Mouse (Mus musculus): Measurements from ENCODE around the gene Mbd3. TPM values are rescaled to one million over a fixed set of nuclear protein-coding genes. Genes with fewer than 3 reads are reported as not detected.
A peak's percentile ranks its signal among the peaks of the same experiment; 100 is the strongest.

Gene Mbd3
- total and polyA plus RNA-seq, 2 experiments from 2014 or later, result 30.4 to 157 TPM

- no peak for TF ChIP-seq CTCF (IDR thresholded peaks at IDR 0.05)
- WGBS, result 92% methylated on average over 10 of the region's 10 CpGs
- ATAC-seq (ENCODE audit: low FRiP score), result no peak
- Histone ChIP-seq H3K27me3 (ENCODE audit: insufficient read depth, low read length) (no peaks in the 10 kb centered on the region), H3K4me1 (ENCODE audit: insufficient read depth, low read length) (no peaks in the 10 kb centered on the region; the same call in 1 of the 2 replicates), H3K4me3 (ENCODE audit: low read depth, low read length) (no peak overlapping the region), H3K36me3 (ENCODE audit: insufficient read depth, low read length) (peaks cover 80% of the 10 kb centered on the region), H3K9me3 (ENCODE audit: low read length) (no peaks in the 10 kb centered on the region), H3K9ac (replicated peaks; ENCODE audit: low read length, poor library complexity, severe bottlenecking) (no peak overlapping the region), H3K27ac (ENCODE audit: low read depth, low read length) (no peak overlapping the region), H3K4me2 (ENCODE audit: low read depth, low read length, poor library complexity, severe bottlenecking) (no peak overlapping the region)
- DNase-seq (ENCODE audit: low spot score), result no peak
These were observed 18.0 kb upstream of the Mbd3 start for GRCm38 (mm10) chr10:80417371-80417770.

DNA sequence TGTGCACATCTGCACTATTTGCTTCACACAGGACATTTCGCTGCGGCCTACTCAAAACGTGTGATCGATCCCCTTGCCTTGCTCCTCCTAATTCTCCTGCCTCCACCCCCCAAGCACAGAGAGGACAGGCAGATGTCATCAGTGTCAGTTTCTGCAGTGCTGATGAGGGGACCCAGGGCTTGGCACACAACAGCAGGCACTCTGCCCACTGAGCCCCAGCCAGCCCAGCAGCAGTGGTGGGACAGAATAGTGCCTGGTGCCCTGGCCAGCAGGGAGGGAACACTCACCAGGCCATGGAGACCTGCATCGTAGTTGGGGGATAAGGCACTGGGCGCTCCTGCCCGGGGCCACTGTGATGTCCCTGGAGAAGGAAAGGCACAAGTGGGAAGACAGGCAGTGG is 16.2 kb upstream of the Mbd3 start:
- DNase-seq (ENCODE audit: low spot score), result no peak
- WGBS, result 90% methylated on average over 7 of the region's 7 CpGs
- no peaks in the 10 kb centered on the region for H3K27me3 ChIP-seq (ENCODE audit: insufficient read depth, low read length)
- peaks cover 91% of the 10 kb centered on the region for H3K36me3 ChIP-seq (ENCODE audit: insufficient read depth, low read length)
- H3K9me3 ChIP-seq (ENCODE audit: low read length), result no peaks in the 10 kb centered on the region
- no peak for ATAC-seq (ENCODE audit: low FRiP score)
- no peaks in the 10 kb centered on the region for H3K4me1 ChIP-seq (ENCODE audit: insufficient read depth, low read length)
- no peak for TF ChIP-seq CTCF (IDR thresholded peaks at IDR 0.05)
- H3K4me2 ChIP-seq (ENCODE audit: low read depth, low read length, poor library complexity, severe bottlenecking), result no peak overlapping the region
- H3K9ac ChIP-seq (replicated peaks; ENCODE audit: low read length, poor library complexity, severe bottlenecking), result no peak overlapping the region
- H3K4me3 ChIP-seq (ENCODE audit: low read depth, low read length), result no peak overlapping the region
- no peak overlapping the region for H3K27ac ChIP-seq (ENCODE audit: low read depth, low read length)

- Histone ChIP-seq H3K4me3 (ENCODE audit: low read depth, low read length) (no peak overlapping the region), H3K9ac (replicated peaks; ENCODE audit: low read length, poor library complexity, severe bottlenecking) (no peak overlapping the region), H3K9me3 (ENCODE audit: low read length) (no peaks in the 10 kb centered on the region), H3K4me2 (ENCODE audit: low read depth, low read length, poor library complexity, severe bottlenecking) (no peak overlapping the region), H3K27ac (ENCODE audit: low read depth, low read length) (0 out of 2 replicates have a peak overlapping the region, but pooled peaks have one; percentile 43), H3K4me1 (ENCODE audit: insufficient read depth, low read length) (no peaks in the 10 kb centered on the region), H3K27me3 (ENCODE audit: insufficient read depth, low read length) (no peaks in the 10 kb centered on the region), H3K36me3 (ENCODE audit: insufficient read depth, low read length) (peaks cover 72% of the 10 kb centered on the region)
- DNase-seq (ENCODE audit: low spot score), result peak; percentile 88
- 75% methylated on average over 43 of the region's 44 CpGs for WGBS
- TF ChIP-seq CTCF (IDR thresholded peaks at IDR 0.05), result no peak
- ATAC-seq (ENCODE audit: low FRiP score), result peak; percentile 44
These were observed 13.5 kb upstream of the Mbd3 start for GRCm38 (mm10) chr10:80412656-80413541.

DNA sequence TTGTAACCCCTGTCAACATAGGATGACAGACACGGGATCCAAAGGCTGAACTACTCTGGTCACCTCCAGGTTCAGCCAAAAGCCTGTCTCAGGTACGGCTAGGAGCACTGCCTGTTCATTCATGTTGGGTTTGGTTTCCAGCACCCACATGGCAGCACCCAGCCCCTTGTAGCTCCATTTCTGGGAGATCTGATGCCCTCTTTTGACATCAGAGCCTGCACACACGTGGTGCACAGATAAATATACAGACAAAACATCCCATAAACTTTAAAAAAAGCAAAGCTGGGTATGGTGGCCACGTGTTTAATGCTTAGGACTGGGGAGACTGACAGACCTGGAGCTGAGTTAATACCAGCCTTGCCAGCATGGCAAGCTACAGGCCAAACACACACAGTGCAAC is 8.6 kb upstream of the Mbd3 start:
- Histone ChIP-seq H3K27ac (ENCODE audit: low read depth, low read length) (no peak overlapping the region; the same call in 1 of the 2 replicates), H3K36me3 (ENCODE audit: insufficient read depth, low read length) (peaks cover 44% of the 10 kb centered on the region), H3K9ac (replicated peaks; ENCODE audit: low read length, poor library complexity, severe bottlenecking) (no peak overlapping the region), H3K27me3 (ENCODE audit: insufficient read depth, low read length) (no peaks in the 10 kb centered on the region), H3K9me3 (ENCODE audit: low read length) (no peaks in the 10 kb centered on the region), H3K4me1 (ENCODE audit: insufficient read depth, low read length) (peaks cover 11% of the 10 kb centered on the region), H3K4me3 (ENCODE audit: low read depth, low read length) (no peak overlapping the region), H3K4me2 (ENCODE audit: low read depth, low read length, poor library complexity, severe bottlenecking) (no peak overlapping the region)
- ATAC-seq (ENCODE audit: low FRiP score) (no peak), DNase-seq (ENCODE audit: low spot score) (no peak)
- WGBS, result 51% methylated on average over 4 of the region's 4 CpGs
- no peak for TF ChIP-seq CTCF (IDR thresholded peaks at IDR 0.05)

DNA sequence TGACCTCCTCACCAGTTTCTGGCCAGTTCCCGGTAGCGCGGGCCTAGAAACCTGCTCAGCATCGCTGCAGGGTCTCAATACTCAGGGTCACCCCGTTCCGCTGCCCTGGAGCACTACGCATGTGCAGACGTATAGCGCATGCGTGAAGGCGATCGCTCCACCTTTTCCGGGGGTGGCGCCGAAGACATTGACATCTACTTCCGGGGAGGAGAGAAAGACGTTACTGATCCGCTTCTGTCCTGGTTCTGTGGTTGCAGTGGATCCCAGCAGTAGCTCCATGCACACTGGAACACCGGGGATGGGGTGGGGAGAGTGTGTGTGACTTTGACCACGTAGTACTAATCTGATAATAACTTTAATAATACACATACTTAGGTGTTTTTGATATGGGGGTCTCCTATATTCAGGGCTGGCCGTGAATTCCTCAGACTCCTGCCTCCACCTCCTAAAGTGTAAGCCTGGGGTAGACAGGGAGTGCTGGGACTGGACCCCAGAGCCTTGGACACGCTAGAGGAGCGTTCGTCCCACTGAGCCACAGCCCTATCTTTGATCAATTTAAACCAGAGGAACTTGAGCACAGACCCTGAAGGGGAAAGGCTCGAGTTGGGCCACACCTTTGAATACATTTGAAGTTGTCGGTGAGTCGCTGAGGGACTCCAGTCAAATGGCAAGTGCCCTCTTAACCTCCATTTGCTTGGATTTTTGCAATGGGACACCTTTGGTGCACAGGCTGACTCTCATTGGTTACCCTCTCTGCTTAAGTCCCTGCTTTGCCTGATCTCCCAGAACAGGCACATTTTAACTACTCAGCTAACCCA is 7.5 kb upstream of the Mbd3 start, which contains the start of gene Uqcr11:
Gene Uqcr11, minus strand, starts transcription at position 147 of the 818 bp plus-strand sequence.
- TF ChIP-seq CTCF (IDR thresholded peaks at IDR 0.05), result no peak
- H3K4me2 ChIP-seq (ENCODE audit: low read depth, low read length, poor library complexity, severe bottlenecking), result peak within 1 kb of the TSS; percentile 94
- ATAC-seq (ENCODE audit: low FRiP score), result peak; percentile 83
- peak within 1 kb of the TSS; percentile 84 for H3K4me3 ChIP-seq (ENCODE audit: low read depth, low read length)
- no peaks in the 10 kb centered on the region for H3K9me3 ChIP-seq (ENCODE audit: low read length)
- WGBS, result 2% methylated on average over 27 of the region's 27 CpGs
- peak within 1 kb of the TSS; percentile 90 for H3K9ac ChIP-seq (replicated peaks; ENCODE audit: low read length, poor library complexity, severe bottlenecking)
- DNase-seq (ENCODE audit: low spot score), result peak; percentile 97
- H3K4me1 ChIP-seq (ENCODE audit: insufficient read depth, low read length), result peaks cover 11% of the 10 kb centered on the region
- H3K27me3 ChIP-seq (ENCODE audit: insufficient read depth, low read length), result no peaks in the 10 kb centered on the region
- peaks cover 39% of the 10 kb centered on the region for H3K36me3 ChIP-seq (ENCODE audit: insufficient read depth, low read length)
- peak within 1 kb of the TSS; percentile 81 for H3K27ac ChIP-seq (ENCODE audit: low read depth, low read length)
